Mouse (Mus musculus): Measurements from ENCODE around the gene Fate1.
"Not testable (repeated sequence)": the region's sequence is repeated elsewhere in the genome, so short reads cannot be mapped to it uniquely, and the experiment has no call there.

The Fate1 gene

GRCm38 (mm10) chrX:71972686-71973085 lies at the start of gene Fate1:
TSS of gene Fate1 (plus strand) at chrX:71972986.
- DNase-seq, result no peak

DNA sequence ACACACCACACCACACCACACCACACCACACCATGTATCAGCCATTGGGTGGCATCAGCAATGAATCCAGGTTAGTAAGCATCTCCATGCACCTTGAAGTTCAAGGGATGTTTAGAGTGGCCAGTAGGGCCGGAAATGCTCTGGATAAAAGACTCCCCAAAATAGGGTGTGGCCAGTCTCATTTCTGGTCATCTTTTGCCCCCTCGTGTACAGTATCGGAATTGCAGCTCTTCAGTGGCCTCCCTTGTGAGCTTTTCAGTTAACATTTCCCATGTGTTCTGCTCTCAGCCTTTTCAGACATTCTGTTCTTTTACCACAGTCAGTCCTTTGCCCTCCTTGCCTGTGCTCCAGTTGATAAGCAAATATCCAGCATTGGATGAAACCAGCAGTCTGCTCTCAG lies 26.2 kb upstream of the Fate1 start:
- DNase-seq, result peak; percentile 53 to 61

DNA sequence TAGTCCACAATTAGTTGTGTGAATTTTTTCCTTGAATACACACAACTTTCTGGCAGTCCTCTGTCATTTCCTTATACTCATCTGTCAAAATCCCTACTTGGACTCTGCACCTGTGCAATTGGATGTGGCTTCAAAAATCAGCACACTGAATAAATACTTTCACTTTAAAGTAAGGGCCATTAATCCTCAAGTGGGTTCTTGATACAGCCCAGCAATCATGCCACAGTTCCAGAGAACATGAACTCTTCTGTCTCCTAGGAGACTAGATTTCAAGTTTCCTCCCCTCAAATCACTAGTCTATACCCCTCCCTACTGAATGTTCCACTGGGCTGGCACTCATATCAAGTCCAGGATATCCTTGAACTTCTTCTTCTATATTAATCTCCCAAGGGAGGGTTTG lies 14.4 kb upstream of the Fate1 start:
- DNase-seq, result no peak

- DNase-seq, result peak; percentile 75 to 85
Observed at GRCm38 (mm10) chrX:71962073-71963051, 10.4 kb upstream of the Fate1 start, which contains the start of gene Prrg3. TSS of gene Prrg3 (plus strand) at chrX:71962624.

GRCm38 (mm10) chrX:71963275-71963912 lies 9.4 kb upstream of the Fate1 start:
- peak; percentile 1 to 3 for DNase-seq

DNA sequence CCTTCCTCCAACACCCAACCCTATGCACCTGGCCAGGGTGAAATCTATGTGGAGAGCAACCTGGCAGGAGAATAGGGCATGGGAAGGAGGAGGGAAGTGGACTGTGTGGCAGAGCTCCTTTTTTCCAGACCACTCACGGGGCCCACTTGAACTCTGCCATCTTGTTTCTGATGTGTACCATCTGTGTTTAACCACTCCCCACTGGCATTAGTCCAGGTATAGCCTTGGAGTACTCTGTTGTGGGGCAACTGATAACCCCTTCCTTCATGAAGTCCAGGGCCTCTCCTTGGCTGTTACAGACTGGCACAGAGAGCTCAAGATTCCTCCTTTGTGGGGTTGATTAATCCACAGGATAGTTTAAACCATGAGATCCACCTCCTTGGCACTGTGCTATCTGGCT lies 4.6 kb upstream of the Fate1 start:
- no peak for DNase-seq

DNA sequence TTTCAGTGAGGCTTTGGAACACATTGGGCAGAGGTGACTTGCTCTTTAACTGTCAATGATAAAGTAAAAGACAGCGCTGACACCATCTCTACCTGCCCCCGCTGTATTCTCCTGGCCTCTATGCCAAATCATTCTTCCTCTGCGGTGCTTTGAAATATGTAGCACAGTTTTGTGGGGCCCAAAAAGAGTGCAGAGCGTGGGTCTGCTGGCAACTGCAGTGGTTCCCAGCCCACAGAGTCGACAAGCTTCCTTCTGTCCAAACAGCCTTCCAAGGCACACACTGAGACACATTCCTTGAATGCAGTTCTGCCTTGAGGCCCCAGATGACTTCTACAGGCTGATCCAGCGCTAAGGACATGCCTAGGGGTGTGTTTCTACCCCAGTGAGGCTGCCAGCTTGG lies 4.0 kb upstream of the Fate1 start:
- DNase-seq, result no peak

- no peak for DNase-seq
Observed at GRCm38 (mm10) chrX:71971325-71971724, 1.5 kb upstream of the Fate1 start.

- DNase-seq, result not testable (repeated sequence)
Observed at GRCm38 (mm10) chrX:71977681-71978080, 4.9 kb downstream of the Fate1 start.

GRCm38 (mm10) chrX:71980443-71980842 lies 7.7 kb downstream of the Fate1 start:
- DNase-seq, result no peak

GRCm38 (mm10) chrX:71981322-71981721 lies 8.5 kb downstream of the Fate1 start:
- no peak for DNase-seq

- DNase-seq, result no peak
Observed at GRCm38 (mm10) chrX:71983205-71983604, 10.4 kb downstream of the Fate1 start.

DNA sequence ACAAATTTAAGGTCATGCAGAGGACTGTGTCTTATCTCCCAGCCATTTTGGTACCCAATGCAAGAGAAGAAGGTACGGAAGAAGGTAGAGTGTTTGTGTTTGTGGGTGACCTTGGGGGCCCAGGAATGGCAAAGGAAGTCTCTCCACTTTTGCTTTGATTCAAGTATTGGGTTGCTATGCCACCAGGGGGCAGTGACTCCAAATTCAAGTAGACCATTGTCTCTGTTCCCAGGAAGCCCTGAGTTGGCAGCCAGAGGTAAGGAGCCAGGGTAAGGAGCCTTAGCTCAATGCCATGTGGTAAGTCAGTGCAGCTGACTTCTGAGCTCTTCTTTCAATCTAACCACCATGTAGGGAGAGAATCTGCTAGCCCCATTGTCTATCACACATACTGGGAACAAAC lies 11.0 kb downstream of the Fate1 start:
- peak; percentile 21 to 55 for DNase-seq

- DNase-seq, result no peak
Observed at GRCm38 (mm10) chrX:71991549-71991948, 18.8 kb downstream of the Fate1 start, which contains the start of gene Cnga2. TSS of gene Cnga2 (plus strand) at chrX:71991849.

GRCm38 (mm10) chrX:71995972-71996371 lies 23.2 kb downstream of the Fate1 start:
- DNase-seq, result no peak

DNA sequence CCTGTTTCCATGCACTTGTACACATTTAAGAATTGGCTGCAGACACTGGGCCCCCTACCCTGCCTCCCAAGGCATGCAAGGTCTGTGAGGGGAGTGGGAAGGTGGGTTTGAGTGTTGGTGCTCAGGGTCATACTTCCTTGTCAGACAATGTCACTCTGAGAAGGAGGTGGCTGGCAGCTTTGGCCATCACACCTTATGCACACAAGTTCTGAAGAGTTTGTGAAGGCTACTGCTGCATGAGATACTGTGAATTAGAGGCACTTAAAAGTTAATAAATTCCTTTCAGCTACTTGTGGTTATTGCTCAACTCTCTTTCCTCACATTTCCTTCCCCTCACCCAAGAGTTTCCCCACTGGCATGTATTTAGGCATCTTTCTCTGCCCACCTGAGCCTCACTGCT lies 37.1 kb downstream of the Fate1 start:
- DNase-seq, result no peak

- peak; percentile 10 to 27 for DNase-seq
Observed at GRCm38 (mm10) chrX:72012236-72012635, 39.5 kb downstream of the Fate1 start.

GRCm38 (mm10) chrX:72012804-72013203 lies 40.0 kb downstream of the Fate1 start:
- peak; percentile 31 to 57 for DNase-seq

DNA sequence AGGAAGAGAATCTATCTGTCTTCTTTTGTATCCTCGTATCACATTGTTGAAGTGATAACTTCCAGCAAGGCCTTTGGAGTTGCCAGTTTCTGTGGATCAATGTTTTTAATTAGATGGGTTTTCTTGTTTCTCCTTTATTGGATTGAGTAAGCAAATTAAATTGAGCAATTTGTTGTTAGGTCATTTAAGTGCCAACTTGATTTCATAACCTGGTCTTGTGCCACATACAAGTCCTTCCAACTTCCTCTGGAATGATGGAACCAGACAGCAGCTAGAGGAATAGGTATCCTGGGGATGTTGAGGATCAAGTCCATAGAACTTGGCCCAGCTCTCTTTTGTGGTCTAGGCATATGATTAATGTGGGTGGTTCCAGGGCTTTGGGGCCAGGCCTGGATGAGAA lies 49.5 kb downstream of the Fate1 start:
- no peak for DNase-seq

DNA sequence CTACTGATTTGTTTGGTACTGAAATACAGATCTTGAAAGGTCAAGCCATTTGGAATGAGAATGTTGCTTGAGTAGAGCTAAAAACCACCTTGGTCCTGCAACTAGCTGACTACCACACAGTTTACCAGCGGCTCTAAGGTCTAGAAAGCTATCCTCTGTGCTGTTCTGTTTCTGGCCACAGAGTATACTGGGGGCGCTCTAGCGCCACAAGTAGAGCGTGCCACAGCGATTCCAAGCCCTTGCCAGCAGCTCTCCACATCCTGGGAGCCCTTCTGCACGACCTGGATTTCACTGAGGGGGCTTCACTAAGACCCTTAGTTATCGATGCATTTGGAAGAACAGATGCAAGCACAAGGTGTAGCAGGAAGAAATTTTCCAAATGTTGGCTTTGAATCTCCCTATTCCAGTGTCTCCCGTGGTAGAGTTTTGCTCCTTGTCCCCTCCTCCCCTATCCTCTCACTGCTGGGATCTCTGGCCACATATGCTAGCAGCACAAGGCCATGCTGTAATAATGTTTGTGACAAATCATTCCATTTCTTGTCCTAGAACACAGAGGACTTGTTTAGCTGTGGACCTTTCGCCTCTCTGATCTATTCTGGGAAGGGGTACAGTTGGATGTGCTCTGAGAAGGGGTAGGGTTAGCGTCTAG lies 50.1 kb downstream of the Fate1 start:
- DNase-seq, result peak; percentile 13 to 39

DNA sequence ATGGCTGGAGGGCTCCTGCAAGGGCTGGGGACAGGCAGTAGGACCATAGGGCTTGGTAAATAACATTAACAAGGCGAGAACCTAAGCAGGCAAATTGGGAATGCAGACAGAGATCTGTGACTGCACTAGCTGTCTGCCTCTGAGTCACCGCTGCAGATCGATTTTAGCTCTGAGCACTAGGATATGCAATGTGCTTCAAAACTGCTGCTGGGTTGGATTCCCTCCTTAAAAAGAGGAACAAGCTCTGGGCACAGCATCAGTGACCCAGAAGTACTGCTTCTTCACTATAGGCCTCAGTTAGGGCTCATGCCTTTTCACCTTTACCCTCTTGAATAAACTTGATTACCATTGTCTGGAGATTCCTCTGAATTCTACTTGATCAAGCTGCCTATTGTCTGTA lies 50.8 kb downstream of the Fate1 start:
- DNase-seq, result no peak
